Mouse (Mus musculus) cerebellum, adult 9-11 months (tissue): ENCODE data around the gene Rnaseh2a.

Experiments
- DNase-seq: peaks from one replicate; pipeline ENCODE4 v3.0.0; 2022

The Rnaseh2a gene

GRCm38 (mm10) chr8:84982499-84983011, 13.0 kb upstream of the Rnaseh2a start:
- DNase-seq = peak; percentile 31

- peak; percentile 60 for DNase-seq
Observed at GRCm38 (mm10) chr8:84981644-84982498, 12.3 kb upstream of the Rnaseh2a start.

GRCm38 (mm10) chr8:84980622-84981358, 11.2 kb upstream of the Rnaseh2a start:
- DNase-seq = peak; percentile 76

GRCm38 (mm10) chr8:84979599-84980421, 10.2 kb upstream of the Rnaseh2a start:
- peak; percentile 91 for DNase-seq

- peak; percentile 94 for DNase-seq
Observed at GRCm38 (mm10) chr8:84978248-84978940, 8.8 kb upstream of the Rnaseh2a start, which contains the start of gene Junb. TSS of gene Junb (minus strand) at chr8:84978718.

GRCm38 (mm10) chr8:84977435-84978247, 8.1 kb upstream of the Rnaseh2a start:
- peak; percentile 80 for DNase-seq

GRCm38 (mm10) chr8:84976763-84977434, 7.3 kb upstream of the Rnaseh2a start:
- no peak for DNase-seq

GRCm38 (mm10) chr8:84976031-84976762, 6.6 kb upstream of the Rnaseh2a start:
- peak; percentile 94 for DNase-seq

- DNase-seq = peak; percentile 68
Observed at GRCm38 (mm10) chr8:84975434-84975833, 5.9 kb upstream of the Rnaseh2a start.

GRCm38 (mm10) chr8:84974543-84975142, 5.1 kb upstream of the Rnaseh2a start:
- no peak for DNase-seq

GRCm38 (mm10) chr8:84973803-84974542, 4.4 kb upstream of the Rnaseh2a start:
- peak; percentile 61 for DNase-seq

- no peak for DNase-seq
Observed at GRCm38 (mm10) chr8:84973079-84973478, 3.5 kb upstream of the Rnaseh2a start.

GRCm38 (mm10) chr8:84970913-84971312, 1.3 kb upstream of the Rnaseh2a start:
- DNase-seq = no peak

GRCm38 (mm10) chr8:84970135-84970790, 696 bp upstream of the Rnaseh2a start:
- DNase-seq = peak; percentile 54

GRCm38 (mm10) chr8:84968650-84969049, 917 bp downstream of the Rnaseh2a start:
- DNase-seq = no peak

GRCm38 (mm10) chr8:84967532-84968304, 1.8 kb downstream of the Rnaseh2a start:
- peak; percentile 57 for DNase-seq

GRCm38 (mm10) chr8:84966603-84967002, 3.0 kb downstream of the Rnaseh2a start:
- peak; percentile 58 for DNase-seq
